In the genomic region with DNA sequence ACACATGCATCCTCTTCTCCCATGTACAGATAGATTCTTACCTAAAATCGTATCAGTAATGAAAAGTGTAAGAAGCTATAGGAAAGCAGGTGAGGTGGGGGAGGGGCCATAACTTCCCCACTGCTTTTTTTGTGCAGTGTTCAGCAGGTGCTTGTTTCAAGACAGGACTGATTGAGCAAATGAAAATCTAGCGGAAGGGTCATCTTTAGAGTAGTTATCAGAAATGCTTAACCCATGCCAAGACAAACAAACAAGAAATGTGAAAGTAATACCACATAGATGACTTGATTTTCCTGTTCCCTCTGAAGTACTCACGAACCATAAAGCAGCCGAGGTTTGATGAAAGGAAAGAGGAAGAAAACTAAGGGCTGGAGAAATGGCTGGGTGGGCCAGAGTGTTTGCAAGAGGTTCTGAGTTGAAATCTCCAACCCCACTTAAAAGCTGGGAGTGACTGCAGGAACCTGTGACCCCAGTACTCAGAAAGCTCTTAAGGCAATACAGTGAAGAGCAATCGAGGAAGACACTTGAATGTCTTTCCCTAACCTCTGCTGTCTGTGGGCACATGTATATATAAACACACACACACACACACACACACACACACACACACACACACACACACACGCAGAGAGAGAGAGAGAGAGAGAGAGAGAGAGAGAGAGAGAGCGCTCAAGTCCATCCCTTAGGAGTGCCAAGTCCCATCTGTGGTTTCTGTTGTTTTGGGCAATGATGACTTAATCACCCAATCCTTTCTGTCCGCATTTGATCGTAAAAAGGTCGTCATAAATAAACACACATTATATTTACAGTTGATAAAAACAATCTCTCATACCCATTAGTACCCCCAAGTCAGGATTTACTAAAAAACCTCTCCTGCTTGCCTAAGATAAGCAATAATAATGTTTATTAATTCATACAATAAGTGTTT, we compare ENCODE assay signal across 19 mouse cellular contexts. TPM values are rescaled to one million over a fixed set of nuclear protein-coding genes. Genes with fewer than 3 reads are reported as not detected.
DNase-seq lines count a peak whose midpoint lies in the region; ATAC-seq lines count a peak whose summit lies in the region.
"Had no signal": no experiment of that assay in that cellular context is flagged by ENCODE, and none has a peak within 500 bp of the region (broad histone marks: within the 10 kb centered on the region; RNA-seq: fewer than 3 reads in every experiment).

No protein-coding gene starts in this region.

- WGBS in liver, embryonic 15.5 days (ENCODE audit: insufficient replicate concordance), result 60% methylated on average over 9 of the region's 10 CpGs
- 88% methylated on average over 9 of the region's 10 CpGs for WGBS in hindbrain, embryonic 10.5 days

- H3K4me1 ChIP-seq in liver, embryonic 15.5 days (replicated peaks), result peaks cover 11% of the 10 kb centered on the region
- no peaks in the 10 kb centered on the region; the same call in 1 of the 2 replicates for H3K4me1 ChIP-seq in hindbrain, embryonic 10.5 days (replicated peaks)
- H3K4me1 ChIP-seq: heart, embryonic 10.5 days; limb, embryonic 13.5 days had no signal

- ATAC-seq in liver, embryonic 15.5 days (ENCODE audit: insufficient read depth), result peak; percentile 23
- peak; percentile 45 for ATAC-seq in megakaryocyte progenitor cell, adult 5-6 weeks (replicated peaks; ENCODE audit: poor library complexity)
- ATAC-seq: forebrain, embryonic 14.5 days; hindbrain, embryonic 16.5 days; intestine, postnatal 0 days had no signal

- H3K9me3 ChIP-seq in liver, embryonic 15.5 days (replicated peaks), result no peaks in the 10 kb centered on the region
- no peaks in the 10 kb centered on the region for H3K9me3 ChIP-seq in hindbrain, embryonic 10.5 days
- H3K9me3 ChIP-seq: heart, embryonic 10.5 days; limb, embryonic 13.5 days had no signal

- no peak overlapping the region for H3K9ac ChIP-seq in liver, embryonic 15.5 days
- H3K9ac ChIP-seq: limb, embryonic 13.5 days had no signal

- peaks cover 51% of the 10 kb centered on the region for H3K36me3 ChIP-seq in liver, embryonic 15.5 days (replicated peaks)
- 0 out of 2 replicates have a peak, but pooled peaks cover 3% of the 10 kb centered on the region for H3K36me3 ChIP-seq in hindbrain, embryonic 10.5 days

- 0 out of 2 replicates have a peak overlapping the region, but pooled peaks have one; percentile 24 for H3K27ac ChIP-seq in liver, embryonic 15.5 days (replicated peaks)
- H3K27ac ChIP-seq in hindbrain, embryonic 10.5 days, result no peak overlapping the region
- H3K27ac ChIP-seq: heart, embryonic 10.5 days; limb, embryonic 13.5 days had no signal

- peak; percentile 36 for DNase-seq in heart, adult 11 months
- DNase-seq in heart, postnatal 14 days, result no peak
- DNase-seq in A20 (ENCODE audit: low read depth, low spot score), result peak; percentile 81
- no peak for DNase-seq in layer of hippocampus, postnatal 36 days
- DNase-seq in hindbrain, embryonic 10.5 days (ENCODE audit: low spot score), result no peak
- DNase-seq in thymus, postnatal 36 days, result no peak
- DNase-seq: cerebellum, postnatal 14 days; gastrocnemius, postnatal 36 days; heart, postnatal 10 days; kidney, postnatal 14 days; right cerebral cortex, adult 18-20 months; thymus, adult 2 months had no signal

- intact Hi-C loops in heart, postnatal 14 days (cut with DNase I), result no loop called here

- no peak overlapping the region for H3K4me3 ChIP-seq in liver, embryonic 15.5 days (replicated peaks)
- no peak overlapping the region for H3K4me3 ChIP-seq in hindbrain, embryonic 10.5 days
- H3K4me3 ChIP-seq: heart, embryonic 10.5 days; limb, embryonic 13.5 days had no signal

- no peaks in the 10 kb centered on the region for H3K27me3 ChIP-seq in liver, embryonic 15.5 days
- no peaks in the 10 kb centered on the region for H3K27me3 ChIP-seq in hindbrain, embryonic 10.5 days (ENCODE audit: insufficient read depth, poor library complexity, severe bottlenecking)
- H3K27me3 ChIP-seq: limb, embryonic 13.5 days had no signal

- H3K4me2 ChIP-seq in liver, embryonic 15.5 days, result no peak overlapping the region
- H3K4me2 ChIP-seq: limb, embryonic 13.5 days had no signal

RNA-seq across cellular contexts. Expression of a gene that starts 6.5 kb away (rescaled TPM):
- 10 to 100 TPM; 20.2 to 24.2 TPM for total RNA-seq in heart, postnatal 14 days (2021)
- polyA plus RNA-seq in liver, embryonic 15.5 days (2015; fragmentation: Nextera tagmentation; extraction: Ambion mirVana), result 20.6 and 23.0 TPM in 2 replicates
- 18.9 and 25.0 TPM in 2 replicates for total RNA-seq in megakaryocyte progenitor cell, adult 5-6 weeks (2015)
- 16.6 and 18.8 TPM in 2 replicates for total RNA-seq in megakaryocyte progenitor cell, adult 5-6 weeks (2017)
- total RNA-seq in layer of hippocampus, postnatal 36 days (2021), result 1 to 10 TPM; 2.0 to 2.2 TPM
- polyA plus RNA-seq in hindbrain, embryonic 10.5 days (2016; fragmentation: Nextera tagmentation; extraction: Ambion mirVana), result 5.8 and 6.4 TPM in 2 replicates

RNA-seq across cellular contexts. Expression of a gene that starts 35.7 kb away (rescaled TPM):
- 10 to 100 TPM; 17.8 to 20.9 TPM for total RNA-seq in heart, postnatal 14 days (2021)
- polyA plus RNA-seq in liver, embryonic 15.5 days (2015; fragmentation: Nextera tagmentation; extraction: Ambion mirVana), result 48.2 and 52.1 TPM in 2 replicates
- 48.4 and 53.3 TPM in 2 replicates for total RNA-seq in megakaryocyte progenitor cell, adult 5-6 weeks (2015)
- total RNA-seq in megakaryocyte progenitor cell, adult 5-6 weeks (2017), result 23.4 and 29.6 TPM in 2 replicates
- total RNA-seq in layer of hippocampus, postnatal 36 days (2021), result 10 to 100 TPM; 19.8 TPM
- 32.1 and 32.4 TPM in 2 replicates for polyA plus RNA-seq in hindbrain, embryonic 10.5 days (2016; fragmentation: Nextera tagmentation; extraction: Ambion mirVana)

Comparison
In these comparisons a context has a peak if more than half of its experiments do, and no peak if none do; other contexts are left out.
1. DNase-seq: peak in heart, adult 11 months (single experiment) and A20 (single experiment); none in heart, postnatal 14 days (0 of 2), layer of hippocampus, postnatal 36 days (0 of 2), hindbrain, embryonic 10.5 days (single experiment) and thymus, postnatal 36 days (0 of 2).
2. RNA of a gene that starts 6.5 kb away (total RNA-seq): 16.6 to 25.0 TPM in megakaryocyte progenitor cell, adult 5-6 weeks and 20.2 to 24.2 TPM in heart, postnatal 14 days; 2.0 to 2.2 TPM in layer of hippocampus, postnatal 36 days; every median in the first group is over 4 times any median in the second.